Mouse (Mus musculus) hindbrain, embryonic 12.5 days (tissue): ENCODE measurements around the gene Hoxd3. TPM values are rescaled to one million over a fixed set of nuclear protein-coding genes. Genes with fewer than 3 reads are reported as not detected.
A peak's percentile ranks its signal among the peaks of the same experiment; 100 is the strongest.

ENCODE experiments used
- ATAC-seq: fragments of 200-750 bp; cut with Nextera tagmentation; 2 replicates; pipeline ENCODE4 v1.8.0; 2017; ENCODE audit warnings: moderate TSS enrichment; ENCODE audit not compliant: low FRiP score
- H3K27ac ChIP-seq: fragments of 300-500 bp; sonication (generic); 2 replicates; pipeline ENCODE4 v1.5.1; 2016; ENCODE audit warnings: mild to moderate bottlenecking
- H3K27me3 ChIP-seq: fragments of 300-500 bp; sonication (generic); 2 replicates; pipeline ENCODE4 v1.6.1; 2016; ENCODE audit warnings: mild to moderate bottlenecking
- H3K36me3 ChIP-seq: fragments of 300-500 bp; sonication (generic); 2 replicates; pipeline ENCODE4 v1.6.1; 2016; ENCODE audit warnings: mild to moderate bottlenecking
- H3K4me1 ChIP-seq: fragments of 300-500 bp; sonication (generic); 2 replicates; pipeline ENCODE4 v1.6.1; 2016
- H3K4me2 ChIP-seq: fragments of 300-500 bp; sonication (generic); replicated peaks from 2 replicates; pipeline ENCODE4 v1.6.1; 2016; ENCODE audit warnings: mild to moderate bottlenecking
- H3K4me3 ChIP-seq: fragments of 300-500 bp; sonication (generic); 2 replicates; pipeline ENCODE4 v1.5.1; 2016; ENCODE audit warnings: mild to moderate bottlenecking
- H3K9ac ChIP-seq: fragments of 300-500 bp; sonication (generic); 2 replicates; pipeline ENCODE4 v1.6.1; 2016; ENCODE audit warnings: mild to moderate bottlenecking, moderate library complexity
- H3K9me3 ChIP-seq: fragments of 300-500 bp; sonication (generic); replicated peaks from 2 replicates; pipeline ENCODE4 v1.6.1; 2016; ENCODE audit warnings: mild to moderate bottlenecking
- WGBS: fragments of 180-500 bp; shearing (Covaris S2); methylation state at CpG from one replicate; pipeline ENCODE4 v1.1.7; 2016; 5-methylcytosine and 5-hydroxymethylcytosine counted together
- polyA plus RNA-seq: library from polyadenylated mRNA; unstranded; fragments of >200 nt; fragmentation: Nextera tagmentation; extraction: Ambion mirVana; gene quantifications from 2 replicates; pipeline ENCODE4 v1.2.1, GENCODE M21; 2016

Gene Hoxd3
- polyA plus RNA-seq, 1 experiment from 2014 or later = 69.6 TPM

DNA sequence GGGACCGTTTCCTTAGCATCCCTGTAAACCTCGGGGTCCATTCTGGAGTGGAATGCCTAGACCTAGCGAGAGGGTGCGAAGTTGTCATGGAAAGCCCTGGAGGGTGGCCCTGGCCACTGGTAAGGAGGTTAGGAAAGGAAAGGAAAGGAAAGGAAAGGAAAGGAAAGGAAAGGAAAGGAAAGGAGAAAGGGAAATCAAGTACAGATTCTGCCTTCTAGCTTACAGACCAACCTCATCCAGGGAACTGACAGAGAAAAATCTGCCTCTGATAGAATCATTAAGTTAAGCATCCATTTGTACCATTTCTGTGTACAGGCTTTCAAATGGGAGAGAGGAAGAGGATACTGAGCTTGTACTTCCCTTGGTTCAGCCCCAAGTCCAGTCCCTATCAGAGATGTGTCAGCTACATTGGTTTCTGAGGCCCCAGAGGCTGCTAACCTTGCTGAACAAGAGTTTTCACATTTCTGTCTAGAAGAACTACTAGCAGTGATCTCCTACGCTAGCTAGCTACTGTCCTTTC is 39.1 kb downstream of the Hoxd3 start:
- peaks cover 36% of the 10 kb centered on the region for H3K4me1 ChIP-seq
- peaks cover 85% of the 10 kb centered on the region for H3K27me3 ChIP-seq
- no peak for ATAC-seq
- peak overlapping the region; percentile 80 for H3K9ac ChIP-seq
- WGBS = 23% methylated on average over 5 of the region's 5 CpGs
- peak overlapping the region; percentile 58 for H3K4me2 ChIP-seq
- peak overlapping the region; percentile 91 for H3K27ac ChIP-seq
- H3K4me3 ChIP-seq = peak overlapping the region; percentile 45; the same call in 1 of the 2 replicates
- no peaks in the 10 kb centered on the region; the same call in 1 of the 2 replicates for H3K36me3 ChIP-seq
- no peaks in the 10 kb centered on the region for H3K9me3 ChIP-seq

DNA sequence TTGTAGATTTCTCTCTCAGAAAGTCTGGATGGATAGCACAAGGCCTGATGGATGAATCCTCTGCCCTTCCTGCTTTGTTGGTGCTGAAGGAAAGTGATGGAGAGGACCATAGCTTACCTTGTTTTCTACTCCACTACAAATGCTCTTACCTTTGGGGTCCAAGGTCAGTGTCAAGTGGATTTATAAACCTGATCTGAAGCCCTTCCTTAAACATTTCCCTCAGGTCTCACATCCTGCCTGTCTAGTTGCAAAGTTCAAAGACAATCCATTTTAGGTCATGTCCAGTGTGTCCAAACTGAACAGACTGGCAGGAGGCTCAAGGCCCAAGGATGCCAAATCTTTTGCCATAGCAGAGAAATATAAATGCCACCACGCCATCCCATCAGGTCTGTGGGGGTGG is 40.1 kb downstream of the Hoxd3 start:
- Histone ChIP-seq H3K9me3 (no peaks in the 10 kb centered on the region), H3K4me2 (peak overlapping the region; percentile 53; the same call in 1 of the 2 replicates), H3K9ac (no peak overlapping the region), H3K27ac (no peak overlapping the region; the same call in 1 of the 2 replicates), H3K4me1 (peaks cover 31% of the 10 kb centered on the region), H3K36me3 (no peaks in the 10 kb centered on the region), H3K4me3 (no peak overlapping the region), H3K27me3 (peaks cover 85% of the 10 kb centered on the region)
- WGBS = 67% methylated on average over 1 of the region's 1 CpGs
- no peak for ATAC-seq

DNA sequence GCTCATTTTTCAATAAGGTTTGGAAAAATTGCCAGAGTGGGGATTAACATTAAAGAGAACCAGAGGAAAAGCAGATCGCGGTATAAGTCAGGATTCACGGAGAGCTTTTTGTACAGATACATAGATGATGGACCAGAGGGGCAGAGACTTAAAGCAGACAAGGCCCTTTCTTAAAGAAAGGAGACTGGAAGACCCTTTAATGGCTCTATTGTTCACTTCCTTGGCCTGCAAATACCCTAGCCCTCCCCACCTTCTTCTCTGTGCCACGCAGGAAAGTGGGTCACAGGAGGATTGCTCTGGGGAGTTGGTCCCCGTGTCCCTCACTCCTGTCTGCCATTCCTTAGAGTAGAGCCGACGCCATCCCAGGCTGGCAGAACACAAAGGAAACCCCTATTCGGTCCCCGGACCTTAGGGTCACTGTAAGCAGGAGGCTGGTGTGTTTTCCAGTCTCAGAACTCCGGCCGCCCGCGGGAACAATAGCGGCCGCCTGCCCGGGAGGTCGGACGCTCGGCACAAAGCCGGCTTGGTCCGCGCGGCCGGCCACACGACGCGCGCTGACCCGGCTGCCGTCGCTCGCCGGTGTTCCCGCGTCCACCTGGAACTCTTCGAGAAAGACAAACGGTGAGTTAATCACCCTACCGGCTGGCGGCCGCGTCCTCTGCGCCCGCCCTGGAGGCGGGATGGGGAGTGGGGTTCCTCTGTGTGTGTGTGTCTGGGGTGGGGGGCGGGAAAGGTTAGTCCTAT is 40.9 kb downstream of the Hoxd3 start:
- no peaks in the 10 kb centered on the region for H3K9me3 ChIP-seq
- H3K27me3 ChIP-seq = peaks cover 83% of the 10 kb centered on the region
- WGBS = under 1% methylated on average over 45 of the region's 45 CpGs
- H3K27ac ChIP-seq = peak overlapping the region; percentile 87
- peak overlapping the region; percentile 60 for H3K9ac ChIP-seq
- H3K4me1 ChIP-seq = peaks cover 31% of the 10 kb centered on the region
- peak overlapping the region; percentile 27 for H3K4me3 ChIP-seq
- H3K36me3 ChIP-seq = no peaks in the 10 kb centered on the region
- H3K4me2 ChIP-seq = peak overlapping the region; percentile 53
- peak; percentile 59 for ATAC-seq

DNA sequence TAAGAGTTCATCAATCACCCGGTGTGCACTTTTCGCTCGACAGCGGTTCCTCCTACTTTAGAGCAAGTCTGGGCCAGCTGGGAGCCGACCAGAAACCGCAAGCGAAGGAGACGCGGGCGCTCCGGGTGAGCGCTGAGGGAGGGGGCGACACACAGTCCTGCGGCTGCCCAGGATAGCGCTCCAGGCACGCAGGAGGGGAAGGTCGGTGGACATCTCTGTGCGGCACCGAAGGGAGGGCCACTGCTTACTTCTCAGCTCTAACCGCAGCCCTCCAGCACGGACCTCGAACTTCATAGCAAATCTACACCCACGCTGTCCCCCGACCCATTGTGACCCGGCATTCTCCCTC is 41.4 kb downstream of the Hoxd3 start:
- H3K4me2 ChIP-seq = peak overlapping the region; percentile 53
- peaks cover 31% of the 10 kb centered on the region for H3K4me1 ChIP-seq
- H3K36me3 ChIP-seq = no peaks in the 10 kb centered on the region
- peak overlapping the region; percentile 60 for H3K9ac ChIP-seq
- peak overlapping the region; percentile 87 for H3K27ac ChIP-seq
- ATAC-seq = no peak
- H3K9me3 ChIP-seq = no peaks in the 10 kb centered on the region
- WGBS = 1% methylated on average over 24 of the region's 25 CpGs
- H3K4me3 ChIP-seq = peak overlapping the region; percentile 27
- H3K27me3 ChIP-seq = peaks cover 84% of the 10 kb centered on the region

DNA sequence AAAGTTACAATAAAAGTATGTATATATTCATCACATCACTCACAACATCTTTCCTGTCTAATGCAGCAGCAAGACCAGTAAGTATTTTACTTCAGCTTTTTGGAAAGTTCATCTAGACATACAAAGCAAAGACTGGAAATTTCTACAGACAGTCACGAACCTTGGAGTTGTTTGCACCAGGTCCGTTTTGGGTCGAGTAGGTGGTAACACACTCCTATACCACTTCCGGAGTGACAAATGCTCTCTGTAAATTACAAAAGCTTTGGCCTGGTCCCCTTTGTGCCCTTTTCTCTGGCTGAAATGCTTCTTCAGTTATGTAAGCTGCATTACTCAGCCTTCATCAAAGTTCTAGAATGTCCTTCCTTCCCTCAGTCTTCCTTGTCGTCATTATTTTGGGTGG is 42.0 kb downstream of the Hoxd3 start:
- peak overlapping the region; percentile 53; the same call in 1 of the 2 replicates for H3K4me2 ChIP-seq

DNA sequence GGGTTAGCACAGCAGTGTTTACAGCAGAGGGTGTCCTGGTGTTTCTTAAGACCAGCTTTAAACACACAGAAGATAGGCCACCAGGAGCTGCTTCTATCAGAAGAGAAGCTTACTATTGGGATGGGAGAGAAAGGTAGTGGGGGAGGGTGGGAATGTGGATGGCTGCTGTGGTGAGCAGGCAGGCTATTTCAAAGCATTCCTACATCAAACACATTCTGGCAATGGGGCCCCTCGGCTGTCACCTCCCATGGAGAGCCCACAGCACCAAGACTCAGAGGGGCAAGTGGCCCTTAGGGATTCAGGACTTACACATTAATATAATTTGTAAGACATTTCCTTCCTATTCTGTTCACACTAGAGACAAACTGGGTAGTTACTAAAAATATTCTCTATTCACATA is 48.4 kb downstream of the Hoxd3 start:
- no peak for ATAC-seq
- peaks cover 87% of the 10 kb centered on the region for H3K27me3 ChIP-seq
- WGBS = 0% methylated on average over 1 of the region's 1 CpGs
- peaks cover 17% of the 10 kb centered on the region for H3K4me1 ChIP-seq
- H3K9me3 ChIP-seq = no peaks in the 10 kb centered on the region
- no peaks in the 10 kb centered on the region for H3K36me3 ChIP-seq
- no peak overlapping the region for H3K27ac ChIP-seq
- no peak overlapping the region for H3K9ac ChIP-seq
- H3K4me2 ChIP-seq = no peak overlapping the region
- no peak overlapping the region for H3K4me3 ChIP-seq

More for the DNA sequence above, 42.0 kb downstream of the Hoxd3 start:
- peaks cover 31% of the 10 kb centered on the region for H3K4me1 ChIP-seq
- no peak overlapping the region for H3K27ac ChIP-seq
- H3K4me3 ChIP-seq = no peak overlapping the region; the same call in 1 of the 2 replicates
- H3K36me3 ChIP-seq = no peaks in the 10 kb centered on the region
- no peak overlapping the region for H3K9ac ChIP-seq
- H3K9me3 ChIP-seq = no peaks in the 10 kb centered on the region
- 22% methylated on average over 5 of the region's 5 CpGs for whole genome bisulfite sequencing
- H3K27me3 ChIP-seq = peaks cover 90% of the 10 kb centered on the region
- no peak for ATAC-seq

DNA sequence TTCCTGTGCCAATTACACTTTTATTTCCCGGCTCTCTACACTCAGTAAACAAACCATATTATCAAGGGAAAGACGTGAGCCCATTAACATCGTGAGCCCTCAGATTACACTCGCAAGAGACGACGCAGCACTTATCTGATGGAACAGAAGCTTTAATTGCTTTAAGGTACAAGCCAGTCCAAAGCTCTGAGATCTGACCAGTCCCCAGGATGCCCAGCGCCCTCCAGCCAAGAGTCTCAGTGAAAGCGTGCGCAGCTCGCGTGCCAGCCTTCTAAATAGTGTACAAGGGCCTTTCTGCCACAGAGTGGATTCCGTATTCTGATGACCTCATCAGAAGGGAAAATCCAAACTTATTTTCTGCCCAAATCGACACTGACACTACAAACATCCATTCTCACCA is 50.2 kb downstream of the Hoxd3 start:
- peak overlapping the region; percentile 53; the same call in 1 of the 2 replicates for H3K4me3 ChIP-seq
- ATAC-seq = no peak
- H3K9me3 ChIP-seq = no peaks in the 10 kb centered on the region
- H3K9ac ChIP-seq = no peak overlapping the region
- 7% methylated on average over 13 of the region's 13 CpGs for WGBS
- peak overlapping the region; percentile 91 for H3K4me2 ChIP-seq
- peaks cover 17% of the 10 kb centered on the region for H3K4me1 ChIP-seq
- peaks cover 89% of the 10 kb centered on the region for H3K27me3 ChIP-seq
- no peaks in the 10 kb centered on the region for H3K36me3 ChIP-seq
- H3K27ac ChIP-seq = no peak overlapping the region

DNA sequence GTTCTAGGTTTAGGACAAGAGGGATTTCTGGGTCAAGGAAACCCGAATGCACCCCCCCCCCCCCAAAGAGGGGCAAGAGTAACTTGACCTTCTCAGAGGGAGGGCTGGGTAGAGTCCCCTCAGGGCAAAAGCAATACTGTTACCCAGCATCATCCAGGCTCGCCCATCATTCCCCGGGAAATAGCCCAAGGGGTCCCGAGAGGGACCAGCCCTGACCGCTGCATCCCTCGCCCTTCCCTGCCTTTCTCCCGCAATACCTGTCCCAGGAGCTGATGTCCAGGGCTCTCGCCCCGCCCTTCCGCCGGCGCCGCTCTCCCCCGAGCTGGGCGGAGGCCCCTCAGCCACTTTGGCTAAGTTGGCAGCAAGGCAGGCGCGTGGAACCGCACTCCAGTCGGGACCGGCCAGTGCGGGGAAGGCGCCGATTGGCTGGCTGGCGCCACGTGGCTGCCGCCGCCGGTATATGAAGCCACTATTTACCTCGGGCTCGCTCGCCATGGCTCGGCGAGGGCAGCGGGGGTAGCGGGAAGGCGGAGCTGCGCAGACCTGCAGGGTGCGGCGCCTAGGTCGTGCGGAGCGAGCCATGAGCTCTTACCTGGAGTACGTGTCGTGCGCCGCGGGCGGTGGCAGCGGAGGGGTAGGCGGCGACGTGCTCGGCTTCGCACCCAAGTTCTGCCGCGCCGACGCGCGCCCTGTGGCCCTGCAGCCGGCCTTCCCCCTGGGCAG is 51.0 kb downstream of the Hoxd3 start, which contains the start of gene Hoxd1:
Hoxd1 (plus strand) TSS at position 459 of the 723 bp plus-strand sequence.
- Histone ChIP-seq H3K27ac (no peak within 1 kb of the TSS), H3K4me1 (peaks cover 17% of the 10 kb centered on the region), H3K27me3 (peaks cover 83% of the 10 kb centered on the region), H3K36me3 (no peaks in the 10 kb centered on the region), H3K4me3 (peak within 1 kb of the TSS; percentile 53), H3K9ac (peak within 1 kb of the TSS; percentile 56), H3K4me2 (peak within 1 kb of the TSS; percentile 91), H3K9me3 (no peaks in the 10 kb centered on the region)
- ATAC-seq = peak; percentile 88
- WGBS = 1% methylated on average over 54 of the region's 61 CpGs

DNA sequence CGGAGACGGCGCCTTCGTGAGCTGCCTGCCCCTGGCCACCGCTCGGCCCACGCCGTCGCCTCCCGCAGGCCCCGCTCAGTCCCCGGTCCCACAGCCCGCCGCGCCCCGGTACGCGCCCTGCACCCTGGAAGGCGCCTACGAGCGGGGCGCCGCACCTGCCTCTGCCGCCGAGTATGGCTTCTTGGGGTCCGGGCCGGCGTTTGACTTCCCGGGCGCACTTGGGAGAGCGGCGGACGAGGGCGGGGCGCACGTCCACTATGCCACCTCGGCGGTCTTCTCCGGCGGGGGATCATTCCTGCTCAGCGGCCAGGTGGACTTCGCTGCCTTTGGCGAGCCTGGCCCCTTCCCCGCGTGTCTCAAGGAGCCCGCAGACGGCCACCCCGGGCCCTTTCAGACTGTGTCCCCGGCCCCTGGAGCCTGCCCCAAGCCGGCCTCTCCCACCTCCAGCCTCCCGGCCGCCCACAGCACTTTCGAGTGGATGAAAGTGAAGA is 51.6 kb downstream of the Hoxd3 start:
- no peaks in the 10 kb centered on the region for H3K36me3 ChIP-seq
- peak overlapping the region; percentile 91 for H3K4me2 ChIP-seq
- peak overlapping the region; percentile 53 for H3K4me3 ChIP-seq
- WGBS = 1% methylated on average over 39 of the region's 53 CpGs
- peak; percentile 38 for ATAC-seq
- H3K27ac ChIP-seq = no peak overlapping the region
- H3K27me3 ChIP-seq = peaks cover 77% of the 10 kb centered on the region
- H3K9ac ChIP-seq = peak overlapping the region; percentile 56
- H3K9me3 ChIP-seq = no peaks in the 10 kb centered on the region
- peaks cover 17% of the 10 kb centered on the region for H3K4me1 ChIP-seq

DNA sequence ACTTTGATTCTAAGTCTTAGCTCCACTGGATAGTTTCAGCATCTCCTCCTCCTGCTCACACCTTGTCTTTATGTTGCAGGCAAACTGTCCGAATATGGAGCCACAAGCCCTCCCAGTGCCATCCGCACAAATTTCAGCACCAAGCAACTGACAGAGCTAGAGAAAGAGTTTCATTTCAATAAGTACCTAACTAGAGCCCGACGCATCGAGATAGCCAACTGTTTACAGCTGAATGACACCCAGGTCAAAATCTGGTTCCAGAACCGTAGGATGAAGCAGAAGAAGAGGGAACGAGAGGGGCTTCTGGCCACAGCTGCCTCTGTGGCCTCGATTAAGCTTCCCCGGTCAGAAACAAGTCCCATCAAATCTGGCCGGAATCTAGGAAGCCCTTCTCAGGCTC is 52.2 kb downstream of the Hoxd3 start:
- H3K4me3 ChIP-seq = peak overlapping the region; percentile 53; the same call in 1 of the 2 replicates
- WGBS = 50% methylated on average over 10 of the region's 10 CpGs
- no peaks in the 10 kb centered on the region for H3K9me3 ChIP-seq
- H3K27ac ChIP-seq = no peak overlapping the region
- peaks cover 76% of the 10 kb centered on the region for H3K27me3 ChIP-seq
- no peak for ATAC-seq
- no peak overlapping the region for H3K9ac ChIP-seq
- no peaks in the 10 kb centered on the region for H3K36me3 ChIP-seq
- H3K4me2 ChIP-seq = no peak overlapping the region
- H3K4me1 ChIP-seq = peaks cover 17% of the 10 kb centered on the region

DNA sequence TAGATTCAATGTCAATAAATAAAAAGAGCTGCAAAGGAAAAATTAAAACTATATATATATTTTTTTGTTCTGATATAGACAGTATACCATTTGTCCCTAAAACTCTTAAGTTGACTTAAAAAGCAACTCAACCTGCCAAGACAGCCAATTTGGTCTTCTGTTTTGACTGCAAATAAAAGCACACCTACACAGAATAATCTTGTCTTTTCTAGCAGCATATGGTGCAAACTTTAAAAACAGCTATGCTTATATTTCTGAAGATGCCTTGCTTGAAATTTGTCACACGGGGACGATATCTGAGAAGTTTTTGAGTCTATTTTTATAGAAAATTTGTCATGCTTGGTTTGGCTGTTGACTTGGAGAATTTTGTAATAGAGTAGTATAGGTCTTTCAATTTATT is 62.6 kb downstream of the Hoxd3 start:
- 93% methylated on average over 2 of the region's 2 CpGs for WGBS
- no peak for ATAC-seq
- H3K9ac ChIP-seq = no peak overlapping the region
- H3K27ac ChIP-seq = no peak overlapping the region
- H3K4me2 ChIP-seq = no peak overlapping the region
- no peaks in the 10 kb centered on the region for H3K4me1 ChIP-seq
- H3K9me3 ChIP-seq = no peaks in the 10 kb centered on the region
- peaks cover 3% of the 10 kb centered on the region; the same call in 1 of the 2 replicates for H3K27me3 ChIP-seq
- H3K4me3 ChIP-seq = no peak overlapping the region
- no peaks in the 10 kb centered on the region for H3K36me3 ChIP-seq
